Mouse (Mus musculus) heart, embryonic 15.5 days (tissue): ENCODE results near the gene Tspan17. TPM values are rescaled to one million over a fixed set of nuclear protein-coding genes. Genes with fewer than 3 reads are reported as not detected.

Source experiments
- ATAC-seq: fragments of 200-750 bp; cut with Nextera tagmentation; replicated peaks from 2 replicates; pipeline ENCODE4 v1.8.0; 2017; ENCODE audit warnings: low read depth, moderate TSS enrichment; ENCODE audit not compliant: insufficient number of reproducible peaks, insufficient read depth, low FRiP score
- H3K27ac ChIP-seq: fragments of 300-500 bp; sonication (generic); 2 replicates; pipeline ENCODE4 v1.5.1; 2015; ENCODE audit warnings: mild to moderate bottlenecking, inconsistent platforms
- H3K27me3 ChIP-seq: fragments of 300-500 bp; sonication (generic); 2 replicates; pipeline ENCODE4 v1.6.1; 2015; ENCODE audit warnings: inconsistent platforms
- H3K36me3 ChIP-seq: fragments of 300-500 bp; sonication (generic); 2 replicates; pipeline ENCODE4 v1.6.1; 2015; ENCODE audit warnings: mild to moderate bottlenecking, inconsistent platforms
- H3K4me1 ChIP-seq: fragments of 300-500 bp; sonication (generic); replicated peaks from 2 replicates; pipeline ENCODE4 v1.6.1; 2015; ENCODE audit warnings: inconsistent platforms
- H3K4me2 ChIP-seq: fragments of 300-500 bp; sonication (generic); 2 replicates; pipeline ENCODE4 v1.6.1; 2015; ENCODE audit warnings: inconsistent platforms, mild to moderate bottlenecking, moderate library complexity
- H3K4me3 ChIP-seq: fragments of 300-500 bp; sonication (generic); 2 replicates; pipeline ENCODE4 v1.5.1; 2015; ENCODE audit warnings: mild to moderate bottlenecking, inconsistent platforms
- H3K9ac ChIP-seq: fragments of 300-500 bp; sonication (generic); 2 replicates; pipeline ENCODE4 v1.6.1; 2015; ENCODE audit warnings: mild to moderate bottlenecking, inconsistent platforms
- H3K9me3 ChIP-seq: fragments of 300-500 bp; sonication (generic); replicated peaks from 2 replicates; pipeline ENCODE4 v1.6.1; 2016; ENCODE audit warnings: inconsistent platforms
- WGBS: fragments of 180-500 bp; shearing (Covaris S2); methylation state at CpG from one replicate; pipeline ENCODE4 v1.1.7; 2015; ENCODE audit warnings: mixed read lengths; 5-methylcytosine and 5-hydroxymethylcytosine counted together
- polyA plus RNA-seq: library from polyadenylated mRNA; unstranded; fragments of >200 nt; fragmentation: Nextera tagmentation; extraction: Ambion mirVana; gene quantifications from 2 replicates; pipeline ENCODE4 v1.2.1, GENCODE M21; 2015

Gene Tspan17
- polyA plus RNA-seq, 1 experiment from 2014 or later: 4.4 TPM

- no peak overlapping the region for H3K4me2 ChIP-seq
- H3K27me3 ChIP-seq: peaks cover 20% of the 10 kb centered on the region
- no peak overlapping the region for H3K4me3 ChIP-seq
- WGBS: 53% methylated on average over 7 of the region's 7 CpGs
- no peaks in the 10 kb centered on the region for H3K36me3 ChIP-seq
- no peak for ATAC-seq
- H3K27ac ChIP-seq: no peak overlapping the region
- H3K4me1 ChIP-seq: no peaks in the 10 kb centered on the region
- H3K9ac ChIP-seq: no peak overlapping the region
- no peaks in the 10 kb centered on the region for H3K9me3 ChIP-seq
These were observed 22.3 kb downstream of the Tspan17 start for GRCm38 (mm10) chr13:54811476-54811875.

GRCm38 (mm10) chr13:54813381-54813780 is 24.2 kb downstream of the Tspan17 start:
- no peaks in the 10 kb centered on the region for H3K36me3 ChIP-seq
- no peaks in the 10 kb centered on the region for H3K9me3 ChIP-seq
- H3K27me3 ChIP-seq: 0 out of 2 replicates have a peak, but pooled peaks cover 4% of the 10 kb centered on the region
- H3K4me3 ChIP-seq: no peak overlapping the region
- H3K4me1 ChIP-seq: no peaks in the 10 kb centered on the region
- WGBS: 76% methylated on average over 9 of the region's 9 CpGs
- no peak overlapping the region for H3K27ac ChIP-seq
- H3K4me2 ChIP-seq: no peak overlapping the region
- no peak overlapping the region for H3K9ac ChIP-seq
- ATAC-seq: no peak

GRCm38 (mm10) chr13:54818399-54819254 is 29.4 kb downstream of the Tspan17 start:
- Histone ChIP-seq H3K4me3 (no peak overlapping the region), H3K4me2 (no peak overlapping the region)
- 27% methylated on average over 17 of the region's 17 CpGs for WGBS

DNA sequence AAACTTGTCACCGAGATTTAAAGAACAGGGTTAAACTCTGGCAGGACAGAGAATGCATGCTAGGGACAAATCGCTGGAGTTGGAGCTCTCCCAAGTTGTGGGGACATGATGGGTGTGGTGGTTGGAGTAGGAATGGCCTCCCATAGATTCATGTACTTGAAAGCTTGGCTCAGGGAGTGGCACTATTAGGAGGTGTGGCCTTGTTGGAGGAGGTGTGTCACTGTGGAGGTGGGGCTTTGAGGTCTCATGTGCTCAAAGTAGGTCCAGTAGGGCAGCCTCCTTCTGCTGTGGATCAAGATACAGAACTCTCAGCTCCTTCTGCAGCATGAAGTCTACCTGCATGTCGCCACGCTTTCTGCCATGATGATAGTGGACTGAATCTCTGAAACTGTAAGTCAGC is 31.9 kb downstream of the Tspan17 start:
- H3K36me3 ChIP-seq: no peaks in the 10 kb centered on the region
- 70% methylated on average over 4 of the region's 4 CpGs for WGBS

More at GRCm38 (mm10) chr13:54818399-54819254, 29.4 kb downstream of the Tspan17 start:
- peaks cover 6% of the 10 kb centered on the region for H3K27me3 ChIP-seq
- ATAC-seq: no peak
- H3K36me3 ChIP-seq: no peaks in the 10 kb centered on the region
- no peaks in the 10 kb centered on the region for H3K4me1 ChIP-seq
- H3K27ac ChIP-seq: no peak overlapping the region
- no peaks in the 10 kb centered on the region for H3K9me3 ChIP-seq
- no peak overlapping the region for H3K9ac ChIP-seq

GRCm38 (mm10) chr13:54821931-54822330 is 32.8 kb downstream of the Tspan17 start:
- no peak overlapping the region for H3K4me2 ChIP-seq
- ATAC-seq: no peak
- no peaks in the 10 kb centered on the region for H3K9me3 ChIP-seq
- peaks cover 15% of the 10 kb centered on the region for H3K27me3 ChIP-seq
- H3K4me1 ChIP-seq: peaks cover 11% of the 10 kb centered on the region
- no peak overlapping the region for H3K9ac ChIP-seq
- H3K4me3 ChIP-seq: no peak overlapping the region
- WGBS: 57% methylated on average over 2 of the region's 2 CpGs
- no peaks in the 10 kb centered on the region for H3K36me3 ChIP-seq
- H3K27ac ChIP-seq: no peak overlapping the region

More for the DNA sequence above, 31.9 kb downstream of the Tspan17 start:
- peaks cover 15% of the 10 kb centered on the region for H3K27me3 ChIP-seq
- no peak overlapping the region for H3K27ac ChIP-seq
- no peak overlapping the region for H3K4me2 ChIP-seq
- H3K4me3 ChIP-seq: no peak overlapping the region
- peaks cover 11% of the 10 kb centered on the region for H3K4me1 ChIP-seq
- ATAC-seq: no peak
- H3K9me3 ChIP-seq: no peaks in the 10 kb centered on the region
- no peak overlapping the region for H3K9ac ChIP-seq

DNA sequence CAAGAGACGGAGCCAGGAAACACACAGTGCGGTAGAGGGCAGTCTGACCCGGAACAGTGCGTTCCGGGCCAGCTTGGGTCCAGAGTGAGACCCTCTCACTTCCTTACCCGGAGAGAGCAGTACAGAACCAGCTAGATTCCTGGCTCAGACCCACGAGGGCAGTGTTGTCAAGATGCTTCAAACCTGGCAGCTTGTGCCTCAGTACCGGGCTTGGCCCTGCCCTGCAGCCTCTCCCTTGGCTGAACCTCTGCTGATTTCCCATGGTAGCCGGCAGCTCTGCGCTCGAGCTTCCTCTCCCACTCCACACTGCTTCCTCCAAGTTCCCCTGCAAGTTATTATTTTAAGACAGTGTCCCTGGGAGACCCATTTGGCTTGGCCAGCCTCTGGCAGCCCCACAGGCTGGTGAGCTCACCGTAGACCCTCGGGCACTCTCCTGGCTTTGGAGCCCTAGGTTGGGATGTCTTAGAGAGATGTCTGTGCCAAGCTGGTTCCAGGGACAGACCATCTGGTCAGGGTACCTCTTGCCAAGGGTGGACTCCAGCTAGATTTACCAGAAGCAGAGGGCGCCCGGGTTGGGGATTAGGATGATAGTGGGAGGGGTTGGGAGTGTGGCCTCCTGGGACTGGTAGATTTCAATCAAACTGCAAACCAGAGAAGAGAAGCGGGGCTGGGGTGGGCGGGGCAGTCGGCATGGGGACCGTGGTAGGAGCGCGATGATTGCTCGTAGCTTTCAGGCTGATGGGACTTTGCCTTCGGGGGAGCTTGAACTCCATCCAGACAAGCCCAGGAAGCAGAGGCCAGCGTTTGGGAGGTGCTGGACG is 35.1 kb downstream of the Tspan17 start:
- Histone ChIP-seq H3K27ac (no peak overlapping the region), H3K36me3 (no peaks in the 10 kb centered on the region), H3K9me3 (no peaks in the 10 kb centered on the region), H3K27me3 (peaks cover 16% of the 10 kb centered on the region), H3K4me2 (peak overlapping the region; percentile 50), H3K4me1 (peaks cover 11% of the 10 kb centered on the region), H3K4me3 (0 out of 2 replicates have a peak overlapping the region, but pooled peaks have one; percentile 14), H3K9ac (no peak overlapping the region)
- WGBS: 12% methylated on average over 25 of the region's 25 CpGs
- ATAC-seq: peak; percentile 27; the same call in 1 of the 2 replicates

DNA sequence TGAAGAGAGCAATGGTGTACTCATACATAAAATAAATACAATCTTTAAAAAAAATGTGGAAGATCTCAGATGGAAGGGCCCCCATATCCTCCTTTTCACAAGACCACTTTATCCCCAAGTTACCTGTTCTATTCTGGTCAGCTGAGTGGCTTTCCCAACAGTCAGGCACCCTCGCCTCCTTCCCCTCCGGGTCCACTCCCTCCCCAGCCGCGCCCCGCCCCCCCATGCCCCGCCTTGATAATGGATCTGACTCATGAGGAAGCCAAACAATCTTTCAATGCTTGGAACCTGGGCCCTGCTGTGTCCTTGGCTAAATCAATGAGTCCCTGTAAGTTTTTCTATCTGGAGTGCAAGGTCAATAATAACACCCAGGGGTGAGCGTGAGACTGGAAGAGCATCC is 38.8 kb downstream of the Tspan17 start:
- Histone ChIP-seq H3K4me1 (peaks cover 11% of the 10 kb centered on the region), H3K36me3 (no peaks in the 10 kb centered on the region), H3K27me3 (peaks cover 16% of the 10 kb centered on the region), H3K9ac (no peak overlapping the region), H3K27ac (no peak overlapping the region), H3K9me3 (no peaks in the 10 kb centered on the region), H3K4me3 (no peak overlapping the region), H3K4me2 (no peak overlapping the region)
- ATAC-seq: no peak
- 42% methylated on average over 7 of the region's 7 CpGs for WGBS

DNA sequence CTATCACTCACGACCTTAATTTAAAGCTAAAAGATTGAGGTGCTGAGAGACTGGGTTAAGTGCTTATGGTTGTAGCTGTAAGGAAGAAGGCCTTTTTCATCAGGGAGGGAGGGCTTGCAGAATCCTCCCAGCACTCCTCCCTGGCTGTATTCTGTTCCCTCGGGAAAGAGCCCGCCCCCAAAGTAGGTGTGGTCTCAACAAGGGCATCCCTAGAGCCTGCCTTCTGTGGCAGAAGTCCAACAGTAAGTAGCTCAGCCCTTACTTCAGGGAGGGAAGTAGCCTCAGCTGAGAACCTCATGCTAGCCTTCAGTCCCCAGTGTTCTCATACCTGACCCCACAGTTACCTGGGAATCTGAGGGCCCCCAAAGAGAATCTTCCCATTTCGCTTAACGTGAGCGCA is 39.3 kb downstream of the Tspan17 start:
- no peak overlapping the region for H3K9ac ChIP-seq
- no peak for ATAC-seq
- H3K27me3 ChIP-seq: peaks cover 15% of the 10 kb centered on the region
- no peak overlapping the region for H3K4me2 ChIP-seq
- no peak overlapping the region for H3K4me3 ChIP-seq
- H3K27ac ChIP-seq: no peak overlapping the region
- 49% methylated on average over 6 of the region's 6 CpGs for WGBS
- no peaks in the 10 kb centered on the region for H3K36me3 ChIP-seq
- H3K4me1 ChIP-seq: peaks cover 11% of the 10 kb centered on the region
- no peaks in the 10 kb centered on the region for H3K9me3 ChIP-seq

DNA sequence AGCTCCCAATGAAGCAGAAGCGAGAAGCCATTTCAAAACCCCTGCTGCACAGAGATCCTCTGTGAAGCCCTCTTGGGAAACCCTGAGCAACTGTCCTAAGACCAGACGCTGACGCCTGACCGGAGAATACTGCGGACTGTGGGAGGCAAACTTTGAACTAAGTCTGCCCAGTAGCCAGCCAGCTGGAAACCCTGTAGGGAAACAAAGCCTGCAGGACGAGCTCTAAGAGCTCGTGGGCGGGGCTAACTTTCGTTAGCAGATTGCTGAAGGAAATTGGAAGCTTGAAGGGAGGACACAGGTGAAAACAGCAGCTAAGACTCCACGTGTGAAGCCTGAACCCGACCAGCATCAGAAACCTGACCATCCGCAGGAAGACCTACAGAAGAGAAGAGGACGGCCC is 40.3 kb downstream of the Tspan17 start:
- Histone ChIP-seq H3K27ac (no peak overlapping the region), H3K4me2 (peak overlapping the region; percentile 9; the same call in 1 of the 2 replicates), H3K9ac (no peak overlapping the region), H3K4me3 (no peak overlapping the region), H3K4me1 (peaks cover 4% of the 10 kb centered on the region), H3K36me3 (no peaks in the 10 kb centered on the region), H3K9me3 (no peaks in the 10 kb centered on the region), H3K27me3 (peaks cover 9% of the 10 kb centered on the region)
- no peak for ATAC-seq
- 4% methylated on average over 13 of the region's 13 CpGs for WGBS

DNA sequence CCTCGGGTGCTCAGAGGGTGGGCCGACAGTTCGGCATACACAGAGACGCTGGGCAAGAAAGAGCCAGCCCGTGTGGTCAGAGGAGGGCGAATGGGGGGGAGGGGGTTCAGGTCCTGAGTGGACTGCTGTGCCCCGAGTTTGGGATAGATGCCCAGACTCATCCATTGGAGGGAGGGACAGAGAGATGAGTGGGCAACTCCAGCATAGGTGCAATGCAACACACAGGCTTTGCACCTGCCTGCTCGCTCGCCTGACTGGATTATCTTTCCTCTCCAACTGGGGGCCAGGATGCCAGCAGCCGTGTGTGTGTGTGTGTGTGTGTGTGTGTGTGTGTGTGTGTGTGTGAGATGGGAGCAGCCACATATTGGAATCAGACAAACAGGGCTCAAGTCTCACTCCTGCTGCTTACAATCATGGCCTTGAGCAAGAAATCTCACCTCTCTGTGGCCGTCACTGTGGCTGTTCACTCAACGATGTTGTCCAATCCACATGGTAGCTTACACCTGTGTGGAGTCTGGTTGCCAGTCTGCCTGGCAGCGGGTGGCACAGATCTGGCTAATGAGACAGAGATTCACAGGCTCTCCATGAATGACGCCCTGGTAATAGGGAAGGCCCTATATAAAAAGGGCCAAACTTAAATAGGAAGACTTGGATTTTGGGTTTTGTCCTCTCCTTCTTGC is 47.3 kb downstream of the Tspan17 start:
- Histone ChIP-seq H3K9me3 (no peaks in the 10 kb centered on the region), H3K4me3 (no peak overlapping the region), H3K36me3 (no peaks in the 10 kb centered on the region), H3K4me1 (no peaks in the 10 kb centered on the region), H3K4me2 (no peak overlapping the region), H3K9ac (no peak overlapping the region), H3K27ac (no peak overlapping the region), H3K27me3 (peaks cover 5% of the 10 kb centered on the region)
- WGBS: 75% methylated on average over 14 of the region's 14 CpGs
- ATAC-seq: no peak

DNA sequence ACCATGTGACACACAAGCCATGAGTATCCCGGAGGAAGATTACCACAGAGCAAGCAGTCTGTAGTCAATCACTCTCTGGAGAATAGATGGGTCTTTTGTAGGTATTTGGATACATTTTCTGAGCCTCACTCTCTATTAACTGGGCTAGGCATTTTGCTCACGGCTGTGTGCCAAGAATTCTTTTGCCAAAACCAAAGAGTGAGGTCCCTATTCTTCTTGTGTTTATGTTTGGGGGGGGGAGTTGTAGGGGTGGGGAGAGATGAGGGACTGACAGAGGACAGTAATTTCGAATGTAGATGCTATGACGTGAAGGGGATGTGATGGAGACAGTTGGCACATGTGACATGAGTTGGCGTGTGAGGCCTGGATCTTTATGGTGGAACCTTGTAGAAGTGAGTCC is 47.9 kb downstream of the Tspan17 start:
- peaks cover 5% of the 10 kb centered on the region for H3K27me3 ChIP-seq
- no peak overlapping the region for H3K4me3 ChIP-seq
- no peaks in the 10 kb centered on the region for H3K9me3 ChIP-seq
- H3K27ac ChIP-seq: no peak overlapping the region
- no peaks in the 10 kb centered on the region for H3K36me3 ChIP-seq
- WGBS: 60% methylated on average over 5 of the region's 5 CpGs
- H3K9ac ChIP-seq: no peak overlapping the region
- H3K4me2 ChIP-seq: no peak overlapping the region
- H3K4me1 ChIP-seq: no peaks in the 10 kb centered on the region
- ATAC-seq: no peak
